Mouse (Mus musculus) neural tube, embryonic 15.5 days (tissue): ENCODE results near the gene Cnr1. TPM values are rescaled to one million over a fixed set of nuclear protein-coding genes. Genes with fewer than 3 reads are reported as not detected.

Experiments
- ATAC-seq: fragments of 200-750 bp; cut with Nextera tagmentation; 2 replicates; pipeline ENCODE4 v1.8.0; 2017; ENCODE audit warnings: mild to moderate bottlenecking, moderate TSS enrichment, moderate library complexity; ENCODE audit not compliant: low FRiP score
- H3K27ac ChIP-seq: fragments of 300-500 bp; sonication (generic); replicated peaks from 2 replicates; pipeline ENCODE4 v1.5.1; 2015; ENCODE audit warnings: mild to moderate bottlenecking, inconsistent platforms
- H3K27me3 ChIP-seq: fragments of 300-500 bp; sonication (generic); replicated peaks from 2 replicates; pipeline ENCODE4 v1.6.1; 2015; ENCODE audit warnings: inconsistent platforms
- H3K36me3 ChIP-seq: fragments of 300-500 bp; sonication (generic); 2 replicates; pipeline ENCODE4 v1.6.1; 2015; ENCODE audit warnings: inconsistent platforms
- H3K4me1 ChIP-seq: fragments of 300-500 bp; sonication (generic); 2 replicates; pipeline ENCODE4 v1.6.1; 2015; ENCODE audit warnings: inconsistent platforms
- H3K4me2 ChIP-seq: fragments of 300-500 bp; sonication (generic); 2 replicates; pipeline ENCODE4 v1.6.1; 2015; ENCODE audit warnings: inconsistent platforms, mild to moderate bottlenecking, moderate library complexity
- H3K4me3 ChIP-seq: fragments of 300-500 bp; sonication (generic); replicated peaks from 2 replicates; pipeline ENCODE4 v1.5.1; 2015; ENCODE audit warnings: mild to moderate bottlenecking, inconsistent platforms
- H3K9ac ChIP-seq: fragments of 300-500 bp; sonication (generic); replicated peaks from 2 replicates; pipeline ENCODE4 v1.6.1; 2015; ENCODE audit warnings: mild to moderate bottlenecking, inconsistent platforms
- H3K9me3 ChIP-seq: fragments of 300-500 bp; sonication (generic); replicated peaks from 2 replicates; pipeline ENCODE4 v1.6.1; 2016; ENCODE audit warnings: inconsistent platforms
- WGBS: fragments of 180-500 bp; shearing (Covaris S2); methylation state at CpG from one replicate; pipeline ENCODE4 v1.1.7; 2015; ENCODE audit warnings: mixed read lengths; 5-methylcytosine and 5-hydroxymethylcytosine counted together
- polyA plus RNA-seq: library from polyadenylated mRNA; unstranded; fragments of >200 nt; fragmentation: Nextera tagmentation; extraction: Ambion mirVana; gene quantifications from 2 replicates; pipeline ENCODE4 v1.2.1, GENCODE M21; 2015

Gene Cnr1
- polyA plus RNA-seq, 1 experiment from 2014 or later: 52.5 TPM

DNA sequence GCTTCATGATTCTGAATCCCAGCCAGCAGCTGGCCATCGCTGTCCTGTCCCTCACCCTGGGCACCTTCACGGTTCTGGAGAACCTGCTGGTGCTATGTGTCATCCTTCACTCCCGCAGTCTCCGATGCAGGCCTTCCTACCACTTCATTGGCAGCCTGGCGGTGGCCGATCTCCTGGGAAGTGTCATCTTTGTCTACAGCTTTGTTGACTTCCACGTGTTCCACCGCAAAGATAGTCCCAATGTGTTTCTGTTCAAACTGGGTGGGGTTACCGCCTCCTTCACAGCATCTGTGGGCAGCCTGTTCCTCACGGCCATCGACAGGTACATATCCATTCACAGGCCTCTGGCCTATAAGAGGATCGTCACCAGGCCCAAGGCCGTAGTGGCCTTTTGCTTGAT is 19.5 kb downstream of the Cnr1 start:
- H3K27me3 ChIP-seq: no peaks in the 10 kb centered on the region
- ATAC-seq: no peak
- WGBS: 96% methylated on average over 13 of the region's 13 CpGs

DNA sequence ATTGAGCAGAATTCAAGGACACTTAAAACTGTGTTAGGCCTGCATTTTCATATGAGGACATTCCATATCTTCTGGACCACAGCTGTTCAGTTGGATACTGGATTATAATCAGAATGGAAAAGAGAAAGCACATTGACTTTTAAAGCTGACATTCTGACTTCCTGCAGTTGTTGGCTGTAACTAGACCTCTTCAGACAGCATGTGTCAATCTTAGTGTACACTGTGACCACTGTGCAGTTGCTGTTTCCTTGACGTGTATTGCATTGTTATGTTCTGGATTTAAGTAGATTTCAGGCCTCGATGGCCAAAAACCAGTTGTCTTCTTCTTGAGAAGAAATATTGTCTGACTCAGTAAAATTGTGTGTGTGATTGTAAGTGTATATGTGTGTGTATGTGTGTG is 21.3 kb downstream of the Cnr1 start:
- ATAC-seq: no peak

More for the DNA sequence above, 19.5 kb downstream of the Cnr1 start:
- no peaks in the 10 kb centered on the region for H3K4me1 ChIP-seq
- no peak overlapping the region for H3K9ac ChIP-seq
- H3K27ac ChIP-seq: no peak overlapping the region
- H3K4me2 ChIP-seq: no peak overlapping the region
- H3K9me3 ChIP-seq: no peaks in the 10 kb centered on the region
- H3K36me3 ChIP-seq: peaks cover 27% of the 10 kb centered on the region
- H3K4me3 ChIP-seq: no peak overlapping the region

DNA sequence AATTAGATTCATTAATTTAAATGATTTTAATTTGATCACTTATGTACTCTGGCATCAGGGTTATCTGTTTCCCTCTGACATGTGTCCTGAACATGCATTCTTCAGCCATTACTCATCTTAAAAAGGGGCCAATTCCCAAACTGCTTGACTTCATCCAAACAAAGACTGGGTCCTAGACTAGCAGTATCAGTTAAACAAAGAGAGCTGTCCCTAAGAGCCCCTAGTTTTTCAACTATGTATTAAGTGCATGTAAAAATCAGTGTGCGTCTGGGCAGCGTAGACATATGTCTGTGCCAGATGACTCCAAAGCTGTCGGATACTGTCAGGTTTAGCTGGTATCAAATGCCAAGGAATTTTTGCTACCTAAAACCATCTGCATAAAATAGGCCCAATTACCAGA is 23.2 kb downstream of the Cnr1 start:
- no peak overlapping the region for H3K27ac ChIP-seq
- 74% methylated on average over 3 of the region's 3 CpGs for WGBS
- no peak overlapping the region for H3K4me2 ChIP-seq
- peaks cover 25% of the 10 kb centered on the region for H3K36me3 ChIP-seq
- no peaks in the 10 kb centered on the region for H3K27me3 ChIP-seq
- no peaks in the 10 kb centered on the region for H3K9me3 ChIP-seq
- no peak overlapping the region for H3K9ac ChIP-seq
- no peaks in the 10 kb centered on the region for H3K4me1 ChIP-seq
- no peak for ATAC-seq
- no peak overlapping the region for H3K4me3 ChIP-seq

More for the DNA sequence above, 21.3 kb downstream of the Cnr1 start:
- WGBS: 92% methylated on average over 2 of the region's 2 CpGs
- Histone ChIP-seq H3K27ac (no peak overlapping the region), H3K27me3 (no peaks in the 10 kb centered on the region), H3K4me3 (no peak overlapping the region), H3K36me3 (peaks cover 27% of the 10 kb centered on the region), H3K9me3 (no peaks in the 10 kb centered on the region), H3K9ac (no peak overlapping the region), H3K4me1 (no peaks in the 10 kb centered on the region), H3K4me2 (no peak overlapping the region)

DNA sequence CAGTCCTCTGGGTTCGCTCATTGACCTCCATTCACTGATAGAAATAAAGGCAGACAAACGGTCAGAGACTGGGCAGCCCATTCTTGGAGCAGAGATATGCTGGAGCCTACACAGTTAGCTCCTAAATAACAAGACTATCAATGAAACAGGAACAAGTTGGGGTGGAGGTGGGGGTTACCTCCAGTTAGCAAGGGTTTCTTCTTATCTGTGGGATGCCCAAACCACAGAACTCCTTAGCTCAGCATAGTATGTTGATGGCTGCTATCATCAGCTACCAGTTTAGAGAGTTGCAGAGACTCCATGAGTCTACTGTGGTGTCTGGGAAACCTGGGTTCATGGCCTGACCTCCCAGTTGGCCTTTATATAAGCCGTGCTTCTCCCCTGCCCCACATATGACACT is 33.0 kb downstream of the Cnr1 start:
- Histone ChIP-seq H3K4me2 (no peak overlapping the region), H3K27me3 (no peaks in the 10 kb centered on the region), H3K9ac (no peak overlapping the region), H3K36me3 (no peaks in the 10 kb centered on the region), H3K27ac (no peak overlapping the region), H3K4me3 (no peak overlapping the region), H3K4me1 (no peaks in the 10 kb centered on the region), H3K9me3 (no peaks in the 10 kb centered on the region)
- 86% methylated on average over 3 of the region's 3 CpGs for WGBS
- no peak for ATAC-seq

DNA sequence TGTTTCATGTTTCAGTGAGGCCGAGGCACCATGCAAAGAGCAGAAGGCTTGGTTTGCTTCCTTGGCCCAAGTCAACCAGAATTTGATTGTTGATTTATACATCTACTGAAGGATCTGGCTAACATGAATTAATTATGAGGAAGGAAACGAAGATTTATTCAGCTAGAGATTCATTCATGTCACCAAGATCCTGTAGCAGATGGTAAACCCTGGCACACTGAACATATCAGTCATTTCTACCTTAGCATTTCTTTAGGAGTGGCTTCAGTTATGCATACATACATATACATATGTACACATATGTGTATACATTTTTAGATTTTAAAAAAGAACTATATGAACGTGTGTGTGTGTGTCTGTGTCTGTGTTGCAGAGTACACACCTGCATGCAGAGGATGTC is 34.1 kb downstream of the Cnr1 start:
- no peak for ATAC-seq
- H3K27ac ChIP-seq: no peak overlapping the region
- WGBS: 78% methylated on average over 3 of the region's 3 CpGs

DNA sequence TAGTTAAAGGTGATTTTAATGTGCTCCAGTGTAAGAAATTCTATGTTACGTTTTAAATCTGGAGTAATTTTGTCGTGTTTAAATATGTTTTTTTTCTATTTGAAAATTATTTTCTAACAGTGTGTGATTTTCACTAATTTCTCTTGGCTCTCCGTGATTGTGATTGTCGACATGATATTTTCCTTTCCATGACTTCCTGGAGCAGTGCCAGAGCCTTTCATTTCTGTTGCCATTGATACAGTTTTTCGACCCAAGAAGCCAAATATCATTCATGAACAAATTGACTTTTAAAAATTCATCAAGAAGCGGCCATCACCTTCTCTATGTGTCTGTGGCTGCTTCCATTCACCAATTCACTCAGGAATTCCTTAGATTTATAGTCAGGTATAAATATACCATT is 35.4 kb downstream of the Cnr1 start:
- no peaks in the 10 kb centered on the region for H3K27me3 ChIP-seq
- no peak overlapping the region for H3K4me3 ChIP-seq
- no peaks in the 10 kb centered on the region for H3K36me3 ChIP-seq
- H3K4me1 ChIP-seq: no peaks in the 10 kb centered on the region
- no peak overlapping the region for H3K4me2 ChIP-seq
- 92% methylated on average over 6 of the region's 6 CpGs for WGBS
- ATAC-seq: no peak
- no peak overlapping the region for H3K9ac ChIP-seq
- no peak overlapping the region for H3K27ac ChIP-seq
- H3K9me3 ChIP-seq: no peaks in the 10 kb centered on the region

More for the DNA sequence above, 34.1 kb downstream of the Cnr1 start:
- H3K4me1 ChIP-seq: no peaks in the 10 kb centered on the region
- no peaks in the 10 kb centered on the region for H3K9me3 ChIP-seq
- H3K9ac ChIP-seq: no peak overlapping the region
- no peaks in the 10 kb centered on the region for H3K27me3 ChIP-seq
- no peaks in the 10 kb centered on the region for H3K36me3 ChIP-seq
- no peak overlapping the region for H3K4me2 ChIP-seq
- H3K4me3 ChIP-seq: no peak overlapping the region

DNA sequence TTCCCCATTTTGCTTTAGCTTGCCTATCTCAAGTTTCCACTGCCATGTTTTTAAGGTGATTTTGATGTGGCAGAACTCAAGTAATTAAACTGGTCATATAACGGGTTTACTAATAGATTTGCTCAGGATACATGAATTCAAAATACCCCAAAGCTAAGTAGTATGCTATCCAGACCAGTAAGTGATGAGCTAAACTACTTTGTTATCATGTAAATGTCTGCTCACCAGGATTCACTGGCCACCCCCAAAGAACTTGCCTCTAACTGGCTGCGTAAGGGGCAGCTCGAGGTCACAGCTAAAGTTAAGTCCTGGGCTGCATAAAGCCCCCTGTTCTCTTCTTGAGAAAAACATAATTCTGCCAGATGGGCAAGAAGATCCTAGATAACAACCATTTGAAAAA is 46.3 kb downstream of the Cnr1 start:
- no peak for ATAC-seq
- WGBS: 76% methylated on average over 3 of the region's 3 CpGs
- Histone ChIP-seq H3K4me2 (no peak overlapping the region), H3K27ac (no peak overlapping the region), H3K4me1 (no peaks in the 10 kb centered on the region), H3K36me3 (no peaks in the 10 kb centered on the region), H3K9ac (no peak overlapping the region), H3K27me3 (no peaks in the 10 kb centered on the region), H3K4me3 (no peak overlapping the region), H3K9me3 (no peaks in the 10 kb centered on the region)

DNA sequence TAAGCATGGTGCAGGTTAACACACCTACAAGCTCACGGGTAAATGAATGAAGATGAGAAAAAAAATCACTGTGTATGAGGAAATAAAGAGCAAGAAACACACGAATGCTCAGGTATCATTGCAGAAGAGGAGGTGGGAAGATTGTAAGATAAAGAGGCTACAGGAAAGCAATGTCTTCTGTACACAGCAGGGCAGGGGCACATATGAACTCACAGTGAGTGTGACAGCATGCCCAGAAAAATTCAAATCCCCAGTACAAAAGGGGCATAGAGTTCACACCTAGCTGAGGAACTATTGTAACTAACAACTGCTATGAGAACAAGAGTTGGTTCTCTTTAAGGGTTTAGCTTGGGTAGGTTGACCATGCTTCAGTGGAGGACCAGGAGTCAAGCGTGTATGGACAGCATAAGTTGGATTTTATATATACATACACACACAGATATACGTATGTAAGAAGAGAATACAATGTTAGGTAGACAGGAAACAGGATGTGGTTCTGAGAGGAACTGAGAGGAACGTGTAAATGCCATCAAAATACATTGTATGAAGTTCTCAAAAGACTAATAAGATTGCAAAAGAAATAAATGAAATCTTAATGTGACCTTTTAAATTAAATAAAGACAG is 64.2 kb downstream of the Cnr1 start:
- H3K4me3 ChIP-seq: no peak overlapping the region
- ATAC-seq: no peak
- no peak overlapping the region for H3K4me2 ChIP-seq
- no peak overlapping the region for H3K9ac ChIP-seq
- no peaks in the 10 kb centered on the region for H3K27me3 ChIP-seq
- H3K9me3 ChIP-seq: no peaks in the 10 kb centered on the region
- WGBS: 79% methylated on average over 5 of the region's 5 CpGs
- H3K4me1 ChIP-seq: no peaks in the 10 kb centered on the region
- H3K36me3 ChIP-seq: no peaks in the 10 kb centered on the region
- H3K27ac ChIP-seq: no peak overlapping the region

DNA sequence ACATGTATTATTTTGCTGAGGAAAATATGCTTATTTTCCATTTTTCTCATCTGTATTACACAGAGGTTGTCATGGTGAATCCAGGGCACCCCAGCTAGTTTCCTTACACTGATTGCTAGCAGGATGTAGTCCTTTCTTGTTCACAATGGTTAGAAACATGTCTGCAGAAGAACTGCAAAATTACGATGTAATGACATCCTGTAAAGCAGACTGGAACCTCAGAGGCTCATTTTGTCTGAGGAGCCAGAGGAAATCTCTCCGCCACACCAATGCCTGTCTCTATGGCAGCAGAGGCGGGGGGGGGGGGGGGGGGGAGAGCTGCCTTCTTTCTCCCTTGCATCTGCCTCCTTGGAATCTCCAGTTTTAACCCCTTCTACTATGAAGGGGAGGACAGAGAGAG is 68.3 kb downstream of the Cnr1 start:
- no peaks in the 10 kb centered on the region for H3K27me3 ChIP-seq
- H3K4me1 ChIP-seq: no peaks in the 10 kb centered on the region
- 26% methylated on average over 2 of the region's 3 CpGs for WGBS
- H3K4me3 ChIP-seq: no peak overlapping the region
- ATAC-seq: no peak
- H3K4me2 ChIP-seq: no peak overlapping the region
- H3K9me3 ChIP-seq: no peaks in the 10 kb centered on the region
- no peak overlapping the region for H3K9ac ChIP-seq
- no peak overlapping the region for H3K27ac ChIP-seq
- H3K36me3 ChIP-seq: no peaks in the 10 kb centered on the region

DNA sequence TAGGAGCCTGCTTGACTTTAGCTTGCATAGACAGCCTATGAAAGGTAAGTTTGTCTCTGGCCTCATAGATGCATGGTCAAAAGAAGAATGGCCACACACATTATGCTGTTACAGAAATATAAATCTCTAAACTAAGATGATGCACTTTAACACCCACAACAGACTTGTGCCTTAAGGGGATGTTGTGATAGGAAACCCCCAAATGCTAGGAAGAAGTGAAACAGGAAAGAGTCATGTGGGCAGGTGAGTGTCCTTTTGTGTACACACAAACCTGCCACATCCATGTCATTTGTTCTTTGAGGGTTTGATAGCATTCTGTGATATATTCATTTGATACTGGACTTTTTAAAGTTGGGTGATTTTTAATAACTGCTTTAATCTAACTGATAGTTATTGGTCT is 72.0 kb downstream of the Cnr1 start:
- Histone ChIP-seq H3K4me2 (no peak overlapping the region), H3K27ac (no peak overlapping the region), H3K4me3 (no peak overlapping the region), H3K9ac (no peak overlapping the region), H3K9me3 (no peaks in the 10 kb centered on the region), H3K4me1 (no peaks in the 10 kb centered on the region), H3K36me3 (no peaks in the 10 kb centered on the region), H3K27me3 (no peaks in the 10 kb centered on the region)
- no peak for ATAC-seq

Other genes starting within 250 kb of the Cnr1 start
- gene Spaca1, start 125.6 kb downstream of the Cnr1 start, polyA plus RNA-seq: 0.93 and 1.00 TPM in 2 replicates